Mouse (Mus musculus) urinary bladder, postnatal 10 days (tissue): ENCODE results near the gene Glis3.

Source experiments
- DNase-seq: peaks from one replicate; pipeline ENCODE4 v3.0.0; 2022; ENCODE audit warnings: low spot score

Glis3 gene

GRCm38 (mm10) chr19:28591736-28592477 lies 88.0 kb downstream of the Glis3 start:
- DNase-seq, result no peak

- no peak for DNase-seq
These were observed 99.4 kb downstream of the Glis3 start for GRCm38 (mm10) chr19:28580499-28580898.

- no peak for DNase-seq
These were observed 100.0 kb downstream of the Glis3 start for GRCm38 (mm10) chr19:28579724-28580375.

- DNase-seq, result no peak
These were observed 102.9 kb downstream of the Glis3 start for GRCm38 (mm10) chr19:28577023-28577422.

- no peak for DNase-seq
These were observed 103.3 kb downstream of the Glis3 start for GRCm38 (mm10) chr19:28576619-28577018.

GRCm38 (mm10) chr19:28573641-28574040 lies 106.2 kb downstream of the Glis3 start:
- no peak for DNase-seq

GRCm38 (mm10) chr19:28569856-28570255 lies 110.0 kb downstream of the Glis3 start:
- no peak for DNase-seq

- DNase-seq, result no peak
These were observed 112.8 kb downstream of the Glis3 start for GRCm38 (mm10) chr19:28567100-28567499.

GRCm38 (mm10) chr19:28566554-28566953 lies 113.3 kb downstream of the Glis3 start:
- DNase-seq, result no peak

GRCm38 (mm10) chr19:28561697-28562002 lies 118.2 kb downstream of the Glis3 start:
- DNase-seq, result no peak

- no peak for DNase-seq
These were observed 118.8 kb downstream of the Glis3 start for GRCm38 (mm10) chr19:28560801-28561696.

- DNase-seq, result no peak
These were observed 120.0 kb downstream of the Glis3 start for GRCm38 (mm10) chr19:28559836-28560235.

GRCm38 (mm10) chr19:28559400-28559799 lies 120.5 kb downstream of the Glis3 start:
- DNase-seq, result no peak

GRCm38 (mm10) chr19:28558661-28559060 lies 121.2 kb downstream of the Glis3 start:
- no peak for DNase-seq

- DNase-seq, result no peak
These were observed 122.1 kb downstream of the Glis3 start for GRCm38 (mm10) chr19:28557559-28558328.

GRCm38 (mm10) chr19:28555181-28555929 lies 124.5 kb downstream of the Glis3 start:
- no peak for DNase-seq

GRCm38 (mm10) chr19:28550611-28551010 lies 129.3 kb downstream of the Glis3 start:
- no peak for DNase-seq

GRCm38 (mm10) chr19:28546933-28547332 lies 132.9 kb downstream of the Glis3 start:
- DNase-seq, result no peak

GRCm38 (mm10) chr19:28545493-28545892 lies 134.4 kb downstream of the Glis3 start:
- DNase-seq, result no peak

GRCm38 (mm10) chr19:28538813-28539212 lies 141.1 kb downstream of the Glis3 start:
- no peak for DNase-seq

GRCm38 (mm10) chr19:28534964-28535363 lies 144.9 kb downstream of the Glis3 start:
- DNase-seq, result no peak
